Mouse (Mus musculus) MEL (cell line): ENCODE data around the gene Kntc1.

Experiments
- CHD2 ChIP-seq: IDR thresholded peaks from 2 replicates; pipeline ENCODE4 v1.6.1; 2011; ENCODE audit warnings: low read length, improper control_type of control experiment
- CTCF ChIP-seq, 3 experiments: IDR thresholded peaks in 2 of 3; conservative IDR thresholded peaks in 1 of 3; 2 replicates each; pipeline ENCODE4 v1.5.1; 2011 to 2012; ENCODE audit warnings: low read length in 3 of 3, low read depth in 2 of 3, mild to moderate bottlenecking in 2 of 3, improper control_type of control experiment in 1 of 3, inconsistent platforms in 1 of 3, mixed read lengths in 1 of 3, moderate library complexity in 1 of 3; ENCODE audit not compliant: control insufficient read depth in 1 of 3, insufficient read depth in 1 of 3, poor library complexity in 1 of 3, severe bottlenecking in 1 of 3
- ELF1 ChIP-seq: IDR thresholded peaks from 2 replicates; pipeline ENCODE4 v1.6.1; 2014; ENCODE audit warnings: low read depth, mild to moderate bottlenecking, inconsistent platforms, low read length, improper control_type of control experiment, moderate library complexity
- EP300 ChIP-seq, 2 experiments: IDR thresholded peaks; 2 replicates each; pipeline ENCODE4 v1.6.1; 2011; ENCODE audit warnings: improper control_type of control experiment in 2 of 2, low read length in 2 of 2, low read depth in 1 of 2, mild to moderate bottlenecking in 1 of 2
- MXI1 ChIP-seq: IDR thresholded peaks from 2 replicates; pipeline ENCODE4 v1.6.1; 2011; ENCODE audit warnings: mild to moderate bottlenecking, low read depth, low read length, improper control_type of control experiment
- POLR2A ChIP-seq, 2 experiments: IDR thresholded peaks; 2 replicates each; pipeline ENCODE4 v1.6.1; 2011 to 2012; ENCODE audit warnings: low read length in 2 of 2, mild to moderate bottlenecking in 2 of 2, control low read depth in 1 of 2, improper control_type of control experiment in 1 of 2, low read depth in 1 of 2, moderate library complexity in 1 of 2; ENCODE audit not compliant: control insufficient read depth in 1 of 2, insufficient read depth in 1 of 2, poor library complexity in 1 of 2
- POLR2AphosphoS2 ChIP-seq: IDR thresholded peaks from 2 replicates; pipeline ENCODE4 v1.6.1; 2011; ENCODE audit warnings: low read length, improper control_type of control experiment
- RCOR1 ChIP-seq: IDR thresholded peaks from 2 replicates; pipeline ENCODE4 v1.6.1; 2012; ENCODE audit warnings: low read depth, mild to moderate bottlenecking, inconsistent platforms, low read length, improper control_type of control experiment
- TCF12 ChIP-seq: IDR thresholded peaks from 2 replicates; pipeline ENCODE4 v1.6.1; 2014; ENCODE audit warnings: low read depth, mild to moderate bottlenecking, inconsistent platforms, low read length, improper control_type of control experiment, moderate library complexity
- USF1 ChIP-seq: IDR thresholded peaks from 2 replicates; pipeline ENCODE4 v1.6.1; 2014; ENCODE audit warnings: low read depth, mild to moderate bottlenecking, inconsistent platforms, low read length, improper control_type of control experiment, moderate library complexity
- ZC3H11A ChIP-seq: IDR thresholded peaks from 2 replicates; pipeline ENCODE4 v1.6.1; 2012; ENCODE audit warnings: low read depth, mild to moderate bottlenecking, inconsistent platforms, low read length, improper control_type of control experiment
- ZMIZ1 ChIP-seq: IDR thresholded peaks from 2 replicates; pipeline ENCODE4 v1.6.1; 2012; ENCODE audit warnings: low read depth, mild to moderate bottlenecking, inconsistent platforms, low read length, improper control_type of control experiment, moderate library complexity
- ZNF384 ChIP-seq: IDR thresholded peaks from 2 replicates; pipeline ENCODE4 v1.6.1; 2012; ENCODE audit warnings: low read depth, mild to moderate bottlenecking, inconsistent platforms, low read length, improper control_type of control experiment

DNA sequence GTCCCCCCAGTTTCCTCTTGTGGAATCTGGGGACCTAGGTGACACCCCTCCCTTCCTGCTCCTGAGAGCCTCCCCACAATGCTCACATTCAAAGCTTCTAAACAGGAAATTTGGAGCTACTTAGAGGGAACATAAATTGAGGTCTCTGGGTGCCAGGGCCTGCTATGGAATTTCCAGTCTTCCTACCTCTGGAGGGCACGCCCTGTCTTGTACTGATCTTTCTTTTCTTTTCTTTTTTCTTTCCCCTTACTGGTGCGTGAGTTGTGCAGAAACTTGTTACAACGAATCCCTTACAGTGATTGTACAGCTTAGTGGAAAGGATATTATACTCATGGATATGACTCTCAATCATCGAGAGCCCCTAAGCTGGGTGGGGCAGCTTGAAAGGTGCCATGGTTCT lies 120.1 kb downstream of the Kntc1 start:
- TF ChIP-seq USF1 (no peak), ELF1 (no peak), ZC3H11A (no peak), POLR2A (IDR thresholded peaks at IDR 0.05; ENCODE audit: control insufficient read depth in 1 of 2, insufficient read depth in 1 of 2, low read depth in 1 of 2, low read length in 2 of 2, poor library complexity in 1 of 2) (no peak), EP300 (IDR thresholded peaks at IDR 0.05; ENCODE audit: low read depth in 1 of 2, low read length in 2 of 2) (no peak), POLR2AphosphoS2 (no peak), CTCF (IDR thresholded peaks at IDR 0.05 in 2 of 3, conservative IDR thresholded peaks at IDR 0.05 in 1 of 3; ENCODE audit: control insufficient read depth in 1 of 3, insufficient read depth in 1 of 3, low read depth in 2 of 3, low read length in 3 of 3, poor library complexity in 1 of 3, severe bottlenecking in 1 of 3) (no peak), ZNF384 (no peak), CHD2 (no peak), MXI1 (no peak), RCOR1 (no peak), TCF12 (no peak), ZMIZ1 (no peak)
